Mouse (Mus musculus): ENCODE measurements around the gene Glt28d2. TPM values are rescaled to one million over a fixed set of nuclear protein-coding genes. Genes with fewer than 3 reads are reported as not detected.
"Not testable (repeated sequence)": the region's sequence is repeated elsewhere in the genome, so short reads cannot be mapped to it uniquely, and the experiment has no call there.

Gene Glt28d2
- under 1 TPM; 0.66 to 0.86 TPM for total RNA-seq (2021)
- long read RNA-seq, experiment 1: 0 reads
- long read RNA-seq, experiment 2, partial matches to known transcripts: 0 of 1 reads
- long read RNA-seq, experiment 2, other reads (novel, unspliced or antisense): 0 of 1 reads

DNA sequence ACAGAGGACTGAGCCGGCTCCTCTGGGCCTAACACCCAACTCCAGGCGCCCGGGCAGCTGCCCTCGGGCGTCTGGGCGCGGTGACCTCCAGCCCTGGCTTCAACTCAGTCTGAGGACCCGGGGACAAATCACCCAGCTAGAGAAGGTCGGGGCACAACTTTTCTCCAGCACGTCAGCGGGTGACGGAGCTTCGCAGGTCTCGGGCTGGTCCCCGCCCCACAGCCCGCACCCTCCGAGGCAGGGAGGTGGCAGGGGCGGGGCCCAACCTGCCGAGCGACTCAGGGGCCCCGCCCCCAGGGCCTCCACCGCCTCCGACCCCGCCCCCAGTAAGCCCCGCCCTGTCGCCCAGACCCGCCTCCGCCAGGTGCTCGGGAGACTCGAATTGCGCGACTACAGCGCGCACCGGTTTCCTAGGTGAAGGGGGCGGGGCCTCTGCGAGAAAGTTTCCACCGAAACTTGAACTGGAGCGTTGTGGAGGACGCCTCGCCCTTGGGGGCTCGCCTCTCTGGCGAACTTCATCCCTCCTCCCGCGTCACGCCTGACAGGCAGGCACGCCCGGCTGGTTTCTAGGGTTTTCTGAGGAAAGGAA is at the start of gene Glt28d2, which contains the start of gene Gm37240:
TSS of gene Glt28d2 (minus strand) at position 278 of the 589 bp plus-strand sequence.
TSS of gene Gm37240 (minus strand) at position 280 of the 589 bp plus-strand sequence.
- intact Hi-C loops (cut with DNase I): no loop called here
- peak; percentile 47 to 63 for DNase-seq (ENCODE audit: low spot score in 2 of 2)

DNA sequence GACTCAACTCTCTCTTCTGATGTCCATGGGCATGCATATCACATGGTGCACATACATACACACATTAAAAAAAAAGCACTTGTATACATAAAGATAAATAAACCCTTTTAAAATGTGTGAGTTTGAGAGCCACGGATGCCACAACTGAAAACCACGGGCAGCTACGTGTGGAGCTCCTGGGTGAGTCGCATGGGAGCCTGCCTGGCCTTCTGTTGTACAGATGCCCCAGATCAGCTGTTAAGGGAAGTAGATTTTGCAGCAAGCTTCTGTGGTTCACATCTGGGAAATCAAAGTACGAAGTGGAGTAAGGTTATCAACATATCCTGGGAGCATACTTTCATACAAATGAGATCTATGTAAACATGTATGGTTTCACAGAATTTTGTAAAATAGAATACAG is 46.3 kb upstream of the Glt28d2 start:
- intact Hi-C loops (cut with DNase I): no loop called here
- no peak for DNase-seq (ENCODE audit: low spot score in 2 of 2)

DNA sequence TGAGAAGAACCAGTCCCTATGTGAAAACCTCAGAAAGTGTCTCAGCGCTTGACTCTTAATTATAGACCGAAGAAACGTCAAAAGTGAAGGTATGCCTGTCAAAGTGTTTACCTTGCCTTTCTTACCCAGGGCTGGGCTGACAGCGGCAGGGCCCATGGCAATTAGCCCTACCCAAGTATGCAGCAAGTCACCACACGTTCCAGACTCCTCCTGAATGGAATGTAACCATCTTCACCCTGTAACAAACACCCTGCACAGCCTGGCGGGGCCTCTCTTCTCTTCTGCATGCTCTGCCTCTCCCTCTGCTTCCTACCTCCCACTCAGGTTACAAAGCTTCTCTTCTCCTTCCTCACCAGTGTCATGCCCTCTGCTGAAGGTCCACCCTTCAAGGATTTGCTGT is 44.5 kb upstream of the Glt28d2 start:
- intact Hi-C loops (cut with DNase I): no loop called here
- no peak for DNase-seq (ENCODE audit: low spot score in 2 of 2)

DNA sequence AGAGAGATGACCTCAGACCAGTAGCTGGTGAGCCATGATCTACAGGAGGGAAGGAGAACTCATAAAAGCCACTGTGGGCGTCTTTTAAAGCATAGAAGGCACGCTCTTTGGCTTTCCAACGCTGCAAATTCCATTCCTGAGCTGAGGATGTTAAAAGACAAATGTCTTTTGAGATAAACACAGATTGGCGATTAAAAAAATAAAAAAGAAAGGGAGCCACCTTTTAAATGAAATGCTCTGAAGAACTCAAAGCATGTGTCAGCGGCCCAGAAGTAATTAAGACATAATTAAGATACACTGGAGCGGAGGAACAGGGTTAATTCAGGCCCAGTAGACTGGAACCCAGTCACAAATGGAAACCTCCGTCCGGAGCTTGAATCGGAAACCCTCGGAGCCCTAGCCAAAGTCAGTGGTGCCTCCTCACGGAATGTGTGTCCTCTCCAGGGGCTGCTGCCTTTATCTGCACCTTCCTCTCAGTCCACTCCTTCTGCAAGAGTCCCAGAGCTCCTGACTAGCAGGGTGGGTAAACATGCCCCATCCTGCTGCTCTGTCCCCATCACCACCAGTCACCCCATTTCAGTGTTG is 43.4 kb upstream of the Glt28d2 start:
- no peak for DNase-seq (ENCODE audit: low spot score in 2 of 2)
- intact Hi-C loops (cut with DNase I): no loop called here

DNA sequence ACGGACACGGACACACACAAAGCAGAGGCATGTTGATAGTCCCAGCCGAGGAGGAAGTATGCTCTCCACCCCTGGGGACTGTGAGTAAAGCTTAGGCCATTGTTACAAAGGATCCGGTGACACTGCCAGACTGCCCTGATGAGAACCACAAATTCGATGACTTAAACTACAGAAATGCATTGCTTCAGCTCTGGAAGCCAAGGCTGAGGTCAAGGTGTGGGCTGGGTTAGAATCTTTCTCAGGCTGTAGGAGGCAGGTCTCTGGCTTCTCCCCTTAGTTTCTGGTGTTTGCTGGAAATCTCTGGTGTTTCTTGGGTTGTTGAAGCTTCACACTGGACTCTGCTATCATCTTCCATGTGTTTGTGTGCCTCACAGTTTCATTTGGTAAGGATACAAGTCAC is 42.4 kb upstream of the Glt28d2 start:
- intact Hi-C loops (cut with DNase I): loop anchor here (10.0 kb wide), 1 partner anchor 355 kb away; the partner anchor contains the start of gene Gatb
- no peak for DNase-seq (ENCODE audit: low spot score in 2 of 2)

DNA sequence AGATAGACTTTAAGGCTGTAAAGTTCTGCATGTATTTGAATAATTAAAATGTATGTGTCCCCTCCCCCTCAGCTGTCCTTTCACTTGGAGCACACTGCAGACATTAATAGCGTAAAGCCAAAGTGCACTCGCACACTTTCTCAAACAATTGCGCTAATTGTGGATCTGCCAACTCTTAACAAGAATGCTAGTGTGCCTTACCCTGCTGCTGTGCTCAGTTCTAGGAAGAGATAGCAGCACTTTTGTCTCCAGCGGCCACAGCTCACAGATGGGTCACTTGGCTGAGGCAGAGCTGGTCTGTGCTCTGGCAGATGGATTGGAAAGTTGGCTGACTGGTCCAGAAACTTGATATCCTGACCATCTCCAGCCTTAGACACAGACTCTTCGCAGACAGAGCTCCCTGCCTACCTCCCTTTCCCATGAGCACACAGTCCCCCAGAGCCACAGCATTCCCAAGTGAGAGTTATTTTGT is 40.9 kb upstream of the Glt28d2 start:
- peak; percentile 29 to 68 for DNase-seq (ENCODE audit: low spot score in 2 of 2)
- intact Hi-C loops (cut with DNase I): loop anchor here (10.0 kb wide), 1 partner anchor 353 kb away; the partner anchor contains the start of gene Gatb

DNA sequence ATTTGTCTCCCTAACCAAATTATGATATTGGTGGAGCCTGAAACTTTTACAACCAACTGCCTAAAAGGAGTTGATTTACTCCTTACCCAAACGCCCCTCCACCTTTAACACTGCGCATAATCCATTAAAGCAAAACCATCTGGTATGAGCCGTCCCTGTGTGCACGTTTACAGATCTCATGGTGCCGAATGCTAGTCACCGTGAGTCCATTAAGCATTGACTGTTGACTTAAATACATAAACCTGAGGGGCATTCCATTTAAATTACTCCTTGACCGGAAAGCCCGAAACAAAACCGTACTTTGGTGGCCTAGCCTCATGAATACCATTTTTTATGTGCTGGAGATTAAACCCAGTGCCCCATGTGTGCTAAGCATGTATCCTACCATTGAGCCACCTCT is 40.0 kb upstream of the Glt28d2 start:
- DNase-seq (ENCODE audit: low spot score in 2 of 2): no peak
- intact Hi-C loops (cut with DNase I): loop anchor here (10.0 kb wide), 1 partner anchor 352 kb away; the partner anchor contains the start of gene Gatb

DNA sequence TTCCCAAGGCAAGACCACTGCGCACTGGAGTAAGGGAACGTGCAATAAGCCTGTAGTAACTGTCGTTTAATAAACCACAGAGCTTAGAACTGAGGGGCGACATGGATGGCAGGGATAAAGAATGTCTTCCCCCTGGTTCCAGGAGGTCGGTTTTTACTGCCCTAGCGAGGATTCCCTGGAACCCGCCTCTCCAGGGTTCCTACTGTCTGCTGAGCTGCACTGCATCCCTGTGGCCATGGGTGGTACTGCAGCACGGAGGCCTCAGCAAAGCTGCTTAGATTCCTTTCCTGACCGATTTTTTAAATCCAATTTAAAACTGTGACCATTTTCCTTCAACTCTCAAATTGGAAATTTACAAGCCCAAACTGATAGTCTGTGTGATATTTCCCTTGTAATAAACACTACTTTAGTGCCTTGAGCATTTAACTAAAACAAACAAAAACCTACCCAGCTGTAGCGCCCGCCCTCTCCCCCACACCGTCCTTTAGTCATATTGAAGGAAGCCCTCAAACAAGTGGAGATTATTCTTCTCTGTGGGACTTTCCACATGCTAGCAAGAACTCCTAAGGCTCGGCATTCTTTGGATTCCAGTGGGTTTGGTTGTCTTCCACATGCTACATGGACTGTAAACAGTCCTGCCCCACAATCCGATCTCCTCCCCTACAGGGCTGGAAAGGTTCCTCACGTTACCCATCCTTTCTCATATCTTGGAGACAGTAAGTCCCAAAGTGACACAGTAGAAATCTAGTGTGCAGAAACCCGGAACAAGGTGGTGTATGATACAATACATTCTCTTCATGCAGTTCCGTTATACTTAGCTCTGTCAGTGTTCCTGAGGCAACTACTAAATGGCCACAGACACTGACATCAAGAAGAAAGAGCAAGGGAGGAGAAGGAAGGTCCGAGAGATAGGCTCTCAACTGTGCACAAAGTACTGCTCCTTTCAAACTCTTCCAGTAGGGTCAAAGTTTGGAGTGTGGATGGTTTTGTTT is 36.9 kb upstream of the Glt28d2 start:
- peak; percentile 89 to 92 for DNase-seq (ENCODE audit: low spot score in 2 of 2)
- intact Hi-C loops (cut with DNase I): loop anchor here (5.0 to 10.0 kb wide), 3 partner anchors 217 to 1002 kb away; partner anchors contain the start of gene Gatb

DNA sequence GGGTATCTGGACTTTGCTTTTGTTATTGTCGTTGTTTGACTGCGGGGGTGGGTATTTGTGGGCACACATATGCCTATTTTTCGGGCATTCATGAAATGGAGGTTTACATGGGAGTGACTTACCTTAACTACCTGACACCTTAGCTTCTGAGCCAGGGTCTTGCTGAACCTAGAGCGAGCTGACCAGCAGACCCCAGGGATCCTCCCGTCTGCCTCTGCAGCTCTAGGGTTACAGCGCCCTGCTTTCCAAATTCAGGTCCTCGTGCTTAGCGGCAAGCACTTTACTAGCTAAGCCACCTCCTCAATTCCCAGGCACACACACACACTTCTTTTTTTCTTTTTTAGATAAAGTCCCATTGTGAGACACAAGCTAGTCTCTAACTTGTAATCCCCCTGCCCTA is 36.0 kb upstream of the Glt28d2 start:
- intact Hi-C loops (cut with DNase I): loop anchor here (5.0 to 10.0 kb wide), 3 partner anchors 216 to 1001 kb away; partner anchors contain the start of gene Gatb
- DNase-seq (ENCODE audit: low spot score in 2 of 2): peak in 1 of 2 experiments; percentile 14

DNA sequence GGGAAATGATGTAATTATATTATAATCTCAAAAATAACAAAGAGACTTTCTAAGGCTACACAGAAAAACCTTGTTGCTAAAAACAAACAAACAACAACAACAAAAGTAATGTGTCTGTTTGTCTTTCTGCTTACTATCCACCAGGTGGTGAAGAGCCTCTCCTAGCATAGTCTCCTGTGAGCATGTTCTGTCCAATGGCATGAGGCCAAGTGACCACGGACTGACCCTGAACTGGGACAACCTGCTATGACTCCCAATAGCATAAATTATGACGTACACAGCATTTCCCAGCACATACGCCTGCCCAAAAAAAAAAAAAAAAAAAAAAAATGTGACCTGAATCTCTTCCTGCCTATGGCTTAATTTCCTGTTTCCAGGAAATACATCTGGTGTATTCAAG is 35.0 kb upstream of the Glt28d2 start:
- intact Hi-C loops (cut with DNase I): loop anchor here (5.0 to 10.0 kb wide), 3 partner anchors 215 to 1000 kb away; partner anchors contain the start of gene Gatb
- DNase-seq (ENCODE audit: low spot score in 2 of 2): no peak

DNA sequence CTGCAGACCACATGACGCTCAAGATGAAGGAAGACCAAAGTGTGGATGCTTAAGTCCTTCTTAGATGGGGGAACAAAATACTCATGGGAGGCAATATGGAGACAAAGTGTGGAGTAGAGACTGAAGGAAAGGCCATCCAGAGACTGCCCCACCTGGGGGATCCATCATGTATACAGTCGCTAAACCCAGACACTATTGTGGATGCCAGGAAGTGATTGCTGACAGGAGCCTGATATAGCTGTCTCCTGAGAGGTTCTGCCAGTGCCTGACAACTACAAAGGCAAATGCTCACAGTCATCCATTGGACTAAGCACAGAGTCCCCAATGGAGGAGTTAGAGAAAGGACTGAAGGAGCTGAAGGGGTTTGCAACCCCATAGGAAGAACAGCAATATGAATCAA is 33.4 kb upstream of the Glt28d2 start:
- intact Hi-C loops (cut with DNase I): loop anchor here (5.0 to 10.0 kb wide), 3 partner anchors 213 to 998 kb away; partner anchors contain the start of gene Gatb

DNA sequence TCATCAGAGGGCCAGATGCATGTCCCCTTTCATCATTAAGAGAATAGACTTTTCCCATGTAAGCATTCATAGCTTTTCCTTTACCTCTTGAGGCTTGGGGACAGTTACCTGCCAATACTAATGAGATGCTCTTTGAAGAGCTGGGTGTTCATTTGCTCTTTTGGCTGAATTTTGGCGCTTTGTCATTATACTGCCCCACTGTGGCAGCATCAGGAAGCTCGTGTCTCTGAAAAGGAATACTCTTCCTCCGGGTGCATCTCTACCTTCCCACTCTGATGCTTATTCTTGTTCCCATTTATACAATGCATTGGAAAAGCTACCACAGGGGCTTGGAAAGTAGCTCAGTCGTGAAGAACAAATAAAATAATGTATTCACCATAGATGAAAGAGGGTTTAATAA is 30.3 kb upstream of the Glt28d2 start:
- intact Hi-C loops (cut with DNase I): no loop called here
- DNase-seq (ENCODE audit: low spot score in 2 of 2): peak; percentile 23 to 39

More for the DNA sequence above, 33.4 kb upstream of the Glt28d2 start:
- DNase-seq (ENCODE audit: low spot score in 2 of 2): not testable (repeated sequence)

DNA sequence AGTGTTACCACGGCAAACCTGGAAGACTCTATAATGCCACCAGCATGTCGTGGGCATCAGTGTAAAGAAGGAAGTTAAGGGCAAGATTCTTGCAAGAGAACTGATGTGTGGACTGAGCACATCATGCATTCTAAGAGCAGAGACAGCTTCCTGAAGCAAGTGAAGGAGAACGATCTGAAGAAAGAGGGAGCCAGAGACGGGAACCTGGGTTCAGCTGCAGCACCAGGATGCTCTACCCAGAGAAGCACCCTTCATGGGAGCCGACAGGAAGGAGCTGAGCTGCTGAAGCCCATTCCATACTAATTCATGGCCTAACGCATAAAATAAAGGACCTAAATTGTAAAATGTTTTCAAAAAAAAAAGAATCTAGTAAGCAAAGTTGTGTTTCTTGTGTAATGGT is 27.5 kb upstream of the Glt28d2 start:
- DNase-seq (ENCODE audit: low spot score in 2 of 2): no peak
- intact Hi-C loops (cut with DNase I): no loop called here

DNA sequence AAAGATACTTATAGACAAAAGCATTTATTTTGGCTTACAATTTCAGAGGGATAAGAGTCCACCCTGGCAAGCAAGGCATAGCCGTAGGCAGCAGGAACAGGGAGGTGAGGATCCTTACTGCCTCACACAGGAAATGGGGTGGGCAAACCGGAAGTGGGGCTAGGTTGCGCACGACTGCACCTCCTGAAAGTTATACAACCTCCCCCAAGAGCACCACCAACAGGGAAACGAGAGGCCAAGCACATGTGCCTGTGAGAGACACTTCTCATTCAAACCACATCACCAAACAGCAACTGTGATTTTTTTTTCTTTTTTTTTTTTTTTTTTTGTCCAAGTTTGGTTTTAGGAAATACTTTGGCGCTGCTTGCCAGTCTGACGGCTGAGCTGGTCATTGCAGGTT is 19.8 kb upstream of the Glt28d2 start:
- no peak for DNase-seq (ENCODE audit: low spot score in 2 of 2)
- intact Hi-C loops (cut with DNase I): no loop called here

DNA sequence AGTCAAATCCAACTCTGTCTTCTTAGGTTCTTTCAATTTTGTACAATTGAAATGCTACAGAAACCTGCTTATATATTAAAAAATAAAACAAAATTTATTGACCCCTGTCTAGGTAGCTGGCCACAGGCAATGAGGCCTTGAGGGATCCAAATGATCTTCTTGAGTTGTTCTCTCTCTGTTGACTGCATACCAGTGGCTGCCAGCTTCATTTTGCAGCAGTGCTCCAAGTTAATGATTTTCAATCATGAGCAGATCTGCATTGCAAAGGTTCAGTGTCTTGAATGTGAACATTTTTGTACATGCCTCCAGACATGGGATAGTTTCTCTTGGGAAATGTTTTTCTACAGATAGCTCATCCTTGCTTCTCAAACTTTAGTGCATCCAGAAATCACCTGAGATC is 17.1 kb upstream of the Glt28d2 start:
- DNase-seq (ENCODE audit: low spot score in 2 of 2): no peak
- intact Hi-C loops (cut with DNase I): no loop called here

DNA sequence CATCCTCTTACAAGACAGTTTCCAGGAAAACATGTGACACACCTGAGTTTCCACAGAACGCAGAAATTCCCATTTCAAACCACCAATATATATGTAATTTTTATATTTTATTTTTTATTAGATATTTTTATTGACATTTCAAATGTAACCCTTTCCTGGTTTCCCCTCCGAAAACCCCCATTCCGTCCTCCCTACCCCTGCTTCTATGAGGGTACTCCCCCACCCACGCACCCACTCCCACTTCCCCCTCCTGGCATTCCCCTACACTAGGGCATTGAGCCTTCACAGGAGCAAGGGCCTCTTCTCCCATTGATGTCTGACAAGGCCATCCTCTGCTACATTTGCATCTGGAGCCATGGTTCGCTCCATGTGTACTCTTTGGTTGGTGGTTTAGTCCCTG is 7.7 kb upstream of the Glt28d2 start:
- intact Hi-C loops (cut with DNase I): no loop called here
- DNase-seq (ENCODE audit: low spot score in 2 of 2): no peak

DNA sequence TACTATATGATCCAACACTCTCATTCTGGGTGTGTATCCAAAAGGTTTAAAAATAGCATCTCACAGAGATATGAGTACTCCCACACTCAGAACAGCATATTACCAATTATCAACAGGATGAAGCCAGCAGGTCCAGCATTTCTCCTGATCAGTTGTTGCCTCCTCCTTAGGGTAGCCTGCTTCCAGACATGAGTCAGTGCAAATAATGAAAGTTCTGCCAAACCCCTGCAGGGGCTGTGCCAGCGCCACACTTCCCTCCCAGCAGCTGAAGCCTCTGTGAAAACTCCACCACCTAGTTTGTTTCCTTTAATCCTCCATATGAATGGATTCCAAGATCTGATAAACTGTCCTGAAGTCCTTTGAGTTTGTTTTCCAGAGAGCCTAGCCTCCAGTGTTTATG is 4.3 kb upstream of the Glt28d2 start:
- peak in 1 of 2 experiments; percentile 4 for DNase-seq (ENCODE audit: low spot score in 2 of 2)
- intact Hi-C loops (cut with DNase I): no loop called here

DNA sequence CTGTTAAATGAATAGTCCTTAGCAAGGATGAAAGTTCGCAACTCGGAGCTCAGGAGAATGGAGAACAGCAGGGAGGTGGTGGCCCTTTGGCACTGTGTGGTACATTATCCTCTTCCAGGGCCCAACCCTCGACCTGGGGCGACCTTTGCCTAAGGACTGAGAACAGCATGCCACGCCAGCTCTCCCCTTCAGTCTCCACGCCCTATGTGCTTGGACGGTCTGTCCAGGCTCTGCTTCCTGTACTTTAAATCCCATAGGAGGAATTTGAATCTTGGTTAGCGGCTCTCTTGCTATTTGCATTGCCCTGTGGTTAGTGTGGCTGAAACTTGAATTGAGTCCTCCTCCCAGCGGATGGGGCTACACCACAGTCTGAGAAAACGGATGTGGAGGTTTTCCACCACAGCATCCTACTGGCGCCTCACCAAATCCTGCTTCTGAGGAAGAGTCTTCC is 930 bp upstream of the Glt28d2 start:
- DNase-seq (ENCODE audit: low spot score in 2 of 2): no peak
- intact Hi-C loops (cut with DNase I): no loop called here

DNA sequence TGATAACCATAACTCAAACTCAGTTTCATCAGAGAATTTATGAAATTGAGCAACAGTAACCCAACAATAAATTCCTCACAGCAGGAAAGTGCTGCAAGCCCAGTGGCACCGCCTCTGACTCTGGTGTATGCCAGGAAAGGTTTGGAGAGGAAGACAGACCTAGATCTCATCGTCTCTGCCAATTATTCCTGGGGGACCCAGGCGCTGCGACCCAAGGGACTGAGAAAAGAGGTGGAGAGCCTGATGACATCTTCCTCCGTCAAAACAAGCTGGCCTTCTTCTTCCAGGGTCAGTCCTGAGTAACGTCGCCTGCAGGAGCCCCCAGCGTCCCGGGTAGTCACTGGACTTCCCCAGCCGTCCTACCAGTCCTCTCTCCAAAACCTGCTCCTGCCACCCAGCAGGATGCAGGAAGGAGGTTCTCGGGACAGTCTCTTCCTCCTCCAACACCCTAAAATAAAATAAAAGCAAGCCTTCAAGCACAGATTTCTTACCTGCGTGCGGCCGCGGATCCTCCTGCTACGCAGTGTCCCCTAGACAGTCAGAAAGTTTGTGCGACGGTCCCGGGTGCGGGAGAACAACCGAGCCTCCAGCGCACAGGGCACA is 579 bp downstream of the Glt28d2 start:
- intact Hi-C loops (cut with DNase I): no loop called here
- DNase-seq (ENCODE audit: low spot score in 2 of 2): no peak
